Mouse (Mus musculus) heart, postnatal 10 days (tissue): ENCODE measurements at regions not wholly inside any gene's neighbourhood (a gene's known extent, or its start where the extent isn't known, plus 50 kb on each side); places are given as distances from the start of the nearest gene placed in this dataset.

Source experiments
- DNase-seq, 2 experiments: peaks; one replicate each; pipeline ENCODE4 v3.0.0; 2021
- intact Hi-C: fragments of 180-260 bp; cut with DNase I; formaldehyde crosslinking; loops from one replicate; pipeline ENCODE4 v1.15.1; 2025

DNA sequence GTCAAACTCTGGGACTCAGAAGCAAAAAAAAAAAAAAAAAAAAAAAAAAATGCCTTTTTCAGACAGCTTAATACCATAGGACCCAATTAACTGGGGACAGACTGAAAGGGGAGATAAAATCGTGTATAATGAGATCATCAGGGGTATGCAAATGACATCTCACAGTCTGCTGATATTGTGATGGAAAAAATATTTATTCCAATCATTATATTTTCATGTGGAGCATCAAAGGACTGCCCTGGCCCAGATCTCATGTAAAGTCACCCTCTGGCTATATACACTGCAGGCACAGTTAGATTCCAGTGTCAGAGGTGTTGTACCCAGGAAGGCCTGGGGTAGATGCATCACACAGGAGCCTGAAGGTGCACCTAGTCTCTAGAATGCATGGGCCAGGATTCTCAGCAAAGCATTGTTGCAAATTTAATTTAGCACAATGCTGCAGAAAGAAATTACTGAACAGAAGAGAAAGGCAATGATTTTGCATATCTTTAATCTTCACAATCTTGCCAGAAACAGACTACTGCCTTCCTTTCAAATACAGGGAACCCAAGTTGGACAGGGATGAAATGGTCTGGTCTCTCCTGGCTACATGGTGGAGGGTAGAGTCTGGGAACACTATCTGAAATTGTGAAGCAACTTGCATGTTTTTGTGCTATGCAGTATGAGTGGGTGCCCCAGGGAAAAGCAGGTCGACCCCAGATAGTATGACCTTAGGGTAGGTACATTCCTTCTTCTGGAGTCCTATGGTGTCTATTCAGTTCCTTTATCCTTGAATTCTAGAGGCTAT, 305.2 kb upstream of the Clnk start:
- DNase-seq: no peak
- intact Hi-C loops: no loop called here

DNA sequence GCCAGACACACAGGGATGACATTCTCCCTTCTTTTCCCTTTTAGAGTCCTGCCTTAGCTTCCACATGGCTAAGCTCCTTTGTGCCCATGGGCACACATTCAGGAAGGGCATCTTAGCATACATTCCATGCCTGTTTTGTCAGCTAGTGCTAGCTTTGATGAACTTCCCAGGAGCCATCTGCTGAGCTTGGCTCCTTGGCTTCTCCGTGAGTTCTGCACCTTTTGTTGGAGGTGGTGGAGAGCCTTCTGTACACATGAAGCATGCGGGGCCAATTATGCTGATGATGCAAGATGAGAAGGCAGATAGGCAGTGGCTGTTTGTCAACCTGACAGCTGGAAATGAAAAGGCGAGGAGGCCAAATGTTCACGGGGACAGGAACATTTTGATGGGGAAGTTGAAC, 304.4 kb upstream of the Clnk start:
- DNase-seq: no peak
- intact Hi-C loops: no loop called here

DNA sequence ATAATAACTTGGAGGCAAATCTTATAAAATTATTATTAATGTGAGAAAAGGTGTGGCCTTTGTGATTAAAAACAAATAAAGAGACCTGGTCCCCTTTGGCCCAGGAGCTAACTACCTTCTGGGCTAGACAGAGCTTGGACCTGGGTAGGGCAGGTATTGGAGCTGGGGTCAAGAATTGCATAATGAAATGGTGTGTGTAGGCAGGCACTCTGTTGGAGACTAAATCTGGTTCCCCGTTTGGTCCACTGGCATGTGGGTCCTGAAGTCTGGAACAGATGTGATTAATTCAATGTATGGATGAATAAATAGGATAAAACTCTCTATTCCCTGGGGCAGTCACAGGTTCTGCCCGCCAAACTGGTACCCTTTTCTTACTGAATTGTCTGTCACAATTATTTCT, 301.3 kb upstream of the Clnk start:
- intact Hi-C loops: no loop called here
- no peak for DNase-seq

DNA sequence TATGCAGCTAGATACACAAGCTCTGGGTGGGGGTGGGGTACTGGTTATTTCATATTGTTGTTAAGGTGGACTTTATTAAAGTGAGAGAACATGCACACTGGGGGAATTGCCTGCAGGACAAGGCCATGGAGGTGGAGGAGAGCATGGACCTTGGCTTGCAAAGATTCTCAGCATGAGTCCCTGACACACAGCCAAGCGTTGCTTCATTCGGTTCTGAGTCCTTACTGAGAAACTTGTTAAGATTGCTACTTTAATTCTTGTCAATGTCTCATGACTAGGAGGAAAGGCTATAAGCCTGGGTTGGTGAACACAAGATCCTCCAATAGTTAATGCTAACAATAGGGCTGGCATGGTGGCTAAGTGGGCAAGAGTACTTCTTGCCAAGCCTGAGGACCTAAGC, 300.3 kb upstream of the Clnk start:
- intact Hi-C loops: no loop called here
- DNase-seq: peak in 1 of 2 experiments; percentile 2

DNA sequence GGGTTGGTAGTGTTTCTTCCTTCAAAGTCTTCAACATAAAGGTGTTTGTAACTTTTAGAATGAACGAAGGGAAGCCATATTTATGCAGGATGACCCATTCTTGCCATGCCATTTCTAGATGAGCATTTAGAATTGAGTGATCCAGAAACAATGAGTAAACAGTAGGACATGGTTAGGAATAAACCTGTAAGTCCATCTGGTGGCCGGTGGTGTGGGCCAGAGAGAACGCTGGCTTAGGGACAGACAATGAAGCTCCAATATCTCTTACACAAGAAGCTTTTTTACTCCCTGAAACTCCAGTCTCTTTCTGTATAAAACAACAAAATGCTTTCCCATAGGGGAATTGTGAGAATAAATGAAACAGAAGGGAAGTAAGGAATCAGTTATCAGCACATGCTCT, 296.9 kb upstream of the Clnk start:
- DNase-seq: no peak
- intact Hi-C loops: no loop called here

DNA sequence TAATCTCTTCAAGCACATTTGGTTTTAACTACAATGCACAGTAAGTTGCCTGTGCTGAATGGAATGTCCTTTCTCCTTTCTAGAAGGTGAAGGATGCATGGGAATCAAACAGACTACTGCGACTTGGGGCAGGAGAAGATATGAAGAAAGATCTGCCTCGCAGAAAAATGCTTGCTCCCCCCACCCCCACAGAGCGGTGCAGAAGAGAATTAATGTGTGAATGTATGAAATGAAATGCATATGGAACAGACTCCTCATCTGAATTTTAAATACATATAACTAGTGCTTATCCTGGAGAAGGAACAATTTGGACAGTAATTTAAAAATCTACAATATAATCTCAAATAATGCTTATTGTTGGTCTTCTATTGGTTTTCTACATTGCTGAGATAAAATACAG, 283.0 kb upstream of the Clnk start:
- DNase-seq: no peak
- intact Hi-C loops: no loop called here

GRCm38 (mm10) chr5:39155763-39156162, 279.2 kb upstream of the Clnk start:
- no peak for DNase-seq
- intact Hi-C loops: no loop called here

DNA sequence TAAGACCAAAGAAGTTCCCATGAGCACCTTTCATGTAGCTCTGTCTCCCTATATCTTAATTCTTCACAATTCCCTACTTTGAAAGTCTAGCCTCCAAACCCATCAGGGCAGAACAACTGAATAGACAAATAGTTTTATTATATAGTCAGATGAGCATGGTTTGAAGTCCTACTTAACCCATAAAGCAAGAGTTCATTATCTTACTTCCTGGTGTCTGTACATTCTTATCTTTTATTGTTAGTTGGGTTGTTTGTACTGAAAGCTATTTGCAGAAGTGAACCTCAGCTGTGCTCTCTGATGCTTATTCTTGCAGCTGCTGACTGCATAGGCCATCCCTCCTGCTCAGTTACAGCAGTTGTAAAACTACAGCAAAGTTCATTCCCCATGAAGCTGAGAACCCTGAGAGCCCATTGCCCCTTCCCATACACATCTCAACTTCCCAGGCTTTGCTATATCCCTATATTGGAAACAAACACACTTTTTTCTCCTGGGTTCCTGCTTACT, 276.7 kb upstream of the Clnk start:
- DNase-seq: no peak
- intact Hi-C loops: no loop called here

DNA sequence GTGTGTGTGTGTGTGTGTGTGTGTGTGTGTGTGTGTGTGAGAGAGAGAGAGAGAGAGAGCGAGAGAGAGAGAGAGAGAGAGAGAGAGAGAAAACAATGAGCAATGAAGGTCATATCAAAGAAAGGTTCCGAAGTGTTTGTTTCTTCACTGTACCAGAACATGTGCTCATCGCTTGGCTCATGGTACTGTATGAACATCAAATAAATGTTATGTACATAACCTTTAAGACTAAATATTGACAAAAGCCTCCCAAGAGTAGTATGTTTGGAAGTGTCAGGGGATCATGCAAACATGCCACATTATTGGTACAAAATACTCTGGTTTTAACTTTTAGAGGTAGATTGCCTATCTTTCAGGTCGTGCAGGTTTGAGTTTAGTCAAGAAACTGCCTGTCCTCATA, 275.3 kb upstream of the Clnk start:
- intact Hi-C loops: no loop called here
- no peak for DNase-seq

DNA sequence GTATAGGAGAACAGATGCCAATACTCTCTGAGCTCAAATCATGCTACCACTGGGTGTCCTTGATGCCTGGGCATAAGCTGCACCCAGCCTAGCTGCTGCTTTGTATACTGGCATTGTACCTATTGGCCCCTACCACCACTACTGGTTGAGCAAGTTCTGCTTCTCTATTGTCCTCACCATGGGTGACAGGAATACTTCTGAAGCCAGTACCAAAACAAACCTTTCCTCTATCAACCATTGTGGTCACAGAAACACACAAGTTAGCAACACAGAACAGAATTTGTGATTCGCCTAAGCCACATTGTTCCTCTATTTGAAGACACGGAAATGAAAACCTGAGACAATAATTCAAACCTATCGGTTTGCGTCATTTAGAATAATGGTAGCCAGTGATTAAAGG, 274.3 kb upstream of the Clnk start:
- no peak for DNase-seq
- intact Hi-C loops: no loop called here

GRCm38 (mm10) chr5:39145658-39146057, 269.0 kb upstream of the Clnk start:
- DNase-seq: peak in 1 of 2 experiments; percentile 16
- intact Hi-C loops: no loop called here

DNA sequence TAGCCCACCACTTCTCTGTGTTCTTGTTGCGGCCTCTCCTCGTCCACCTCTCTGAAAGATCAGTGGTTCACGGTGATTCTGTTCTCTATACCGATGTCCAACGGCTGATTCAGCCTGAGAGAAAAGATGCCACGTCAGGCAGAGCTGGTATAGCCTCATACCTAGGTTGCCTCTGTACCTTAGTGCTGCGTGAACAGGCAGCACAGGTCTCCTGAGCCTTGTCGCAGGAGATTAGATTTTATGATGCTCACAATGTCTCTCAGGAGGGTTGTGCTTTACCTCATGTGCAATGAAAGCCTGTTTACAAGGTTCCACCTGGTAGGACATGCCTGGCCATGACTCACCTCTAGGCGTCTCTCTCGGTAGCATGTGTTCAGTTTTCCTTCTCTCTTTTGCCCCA, 267.6 kb upstream of the Clnk start:
- DNase-seq: no peak
- intact Hi-C loops: no loop called here

DNA sequence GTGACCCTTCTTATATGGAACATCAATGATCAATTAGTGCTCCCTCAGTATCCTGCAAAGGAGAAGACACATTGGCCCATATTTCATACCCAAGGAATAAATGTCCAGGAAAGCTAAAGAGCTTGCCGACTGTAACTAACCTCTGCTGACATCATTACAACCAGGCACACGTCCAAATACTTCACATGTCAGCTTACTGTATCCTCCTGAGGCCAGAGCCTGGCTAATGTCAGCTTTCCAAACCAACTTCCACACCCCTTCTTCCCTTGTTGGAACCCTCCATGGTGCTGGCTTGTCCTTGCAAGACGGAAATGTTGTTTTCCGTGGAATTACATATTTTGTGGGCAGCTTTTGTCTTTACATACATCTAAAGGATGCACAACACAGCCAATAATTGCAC, 267.0 kb upstream of the Clnk start:
- peak; percentile 78 to 80 for DNase-seq
- intact Hi-C loops: no loop called here

- intact Hi-C loops: no loop called here
- no peak for DNase-seq
Observed at GRCm38 (mm10) chr5:39138375-39138774, 261.8 kb upstream of the Clnk start.

- peak; percentile 29 to 45 for DNase-seq
Observed at GRCm38 (mm10) chr5:39128931-39129330, 252.3 kb upstream of the Clnk start.

GRCm38 (mm10) chr5:39126833-39127232, 250.2 kb upstream of the Clnk start:
- intact Hi-C loops: loop anchor here (5.0 kb wide), 1 partner anchor 245 kb away; no protein-coding TSS in a partner anchor
- no peak for DNase-seq

More at GRCm38 (mm10) chr5:39128931-39129330, 252.3 kb upstream of the Clnk start:
- intact Hi-C loops: loop anchor here (5.0 kb wide), 1 partner anchor 247 kb away; no protein-coding TSS in a partner anchor

DNA sequence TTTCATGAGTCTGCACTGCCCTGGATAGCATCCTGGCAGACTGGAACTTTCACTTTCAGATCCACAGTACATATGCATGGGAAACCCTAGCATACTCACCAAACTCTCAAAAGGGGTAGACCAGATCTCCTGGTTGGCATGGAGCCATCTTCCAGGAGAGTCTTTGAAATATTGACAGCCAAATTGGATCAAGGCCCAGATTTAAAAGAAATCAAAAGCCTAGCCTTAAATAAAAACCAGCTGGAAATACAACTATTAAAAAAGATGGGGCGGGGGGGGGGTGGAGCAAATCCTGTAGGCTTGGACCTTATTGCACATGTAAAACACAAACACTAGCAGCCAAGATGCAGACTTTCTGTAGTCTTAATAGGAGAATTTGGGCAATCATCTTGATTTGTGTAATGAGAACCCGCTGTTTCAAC, 249.7 kb upstream of the Clnk start:
- intact Hi-C loops: loop anchor here (5.0 kb wide), 1 partner anchor 244 kb away; no protein-coding TSS in a partner anchor
- DNase-seq: no peak

GRCm38 (mm10) chr5:39110336-39110735, 233.7 kb upstream of the Clnk start:
- intact Hi-C loops: no loop called here
- DNase-seq: no peak

DNA sequence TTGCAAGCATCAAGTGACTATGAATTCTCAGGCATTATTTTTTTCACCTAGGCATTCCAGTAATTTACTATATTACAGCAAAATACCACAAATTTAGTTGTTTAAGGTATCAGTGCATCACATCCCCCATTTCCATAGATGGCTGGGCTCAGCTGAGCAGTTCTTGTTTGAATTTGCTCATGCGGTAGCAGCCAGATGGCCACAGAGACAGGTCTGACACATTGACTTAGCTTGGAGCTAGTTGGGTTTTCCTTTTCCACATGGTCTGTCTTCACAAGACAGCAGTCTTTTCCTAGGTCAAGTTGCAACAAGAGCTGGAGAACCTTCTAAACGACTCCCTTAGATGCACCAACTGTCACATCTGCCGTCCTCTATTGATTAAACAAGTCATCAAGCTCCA, 232.9 kb upstream of the Clnk start:
- intact Hi-C loops: no loop called here
- no peak for DNase-seq

GRCm38 (mm10) chr5:39099113-39099512, 222.5 kb upstream of the Clnk start:
- intact Hi-C loops: no loop called here
- no peak for DNase-seq

DNA sequence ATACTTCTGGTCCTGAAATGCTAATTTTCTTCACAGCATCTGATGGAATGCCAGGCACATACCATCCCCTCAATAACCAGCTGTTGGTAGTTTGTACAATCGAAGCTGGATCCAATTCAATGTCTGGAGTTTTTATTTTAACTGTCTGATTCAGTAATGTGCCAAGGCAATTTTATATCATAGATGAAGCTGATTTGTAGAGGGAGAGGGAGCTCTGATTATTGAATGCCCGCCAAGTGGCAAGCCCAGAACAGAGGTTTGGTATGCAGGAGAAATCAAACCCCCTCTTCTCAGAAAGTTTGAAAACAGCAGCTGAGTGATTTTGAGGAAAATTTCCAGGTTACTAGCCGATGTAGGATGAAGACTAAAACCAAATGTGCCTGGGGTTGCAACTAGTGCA, 218.3 kb upstream of the Clnk start:
- DNase-seq: no peak
- intact Hi-C loops: no loop called here

DNA sequence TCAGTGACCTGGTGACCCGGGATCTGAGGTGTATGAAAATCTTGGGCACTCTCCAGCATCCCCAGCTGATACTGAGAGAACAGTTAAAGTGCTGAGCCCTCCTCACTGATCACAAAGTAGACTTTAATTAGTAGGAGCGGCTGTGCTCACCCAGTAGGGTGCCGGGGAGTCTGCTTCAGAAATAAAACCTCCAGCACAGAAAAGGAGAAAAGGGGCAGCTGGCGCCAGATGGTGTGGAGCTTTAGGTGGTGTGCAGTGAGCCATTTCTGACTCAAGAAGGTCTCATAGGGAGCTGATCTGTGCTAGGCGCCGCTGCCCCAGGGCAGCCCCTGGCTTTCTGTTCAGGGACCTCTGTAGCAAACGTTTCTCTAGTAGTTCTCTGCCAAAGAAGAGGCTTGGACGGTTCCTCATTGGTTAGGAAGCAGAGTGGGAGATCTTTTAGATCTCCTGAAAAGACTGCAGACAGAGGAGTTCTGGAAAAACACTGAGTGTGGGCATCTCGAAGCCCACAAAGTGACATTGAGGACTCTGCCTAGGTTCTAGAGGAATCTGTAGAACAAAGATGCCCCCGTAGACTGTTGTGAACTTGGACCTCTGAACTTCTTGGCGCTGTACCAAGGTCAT, 200.1 kb upstream of the Clnk start:
- DNase-seq: no peak
- intact Hi-C loops: no loop called here
